Mouse (Mus musculus) hindbrain, embryonic 14.5 days (tissue): ENCODE data around the gene Tcam1. TPM values are rescaled to one million over a fixed set of nuclear protein-coding genes. Genes with fewer than 3 reads are reported as not detected.

Source experiments
- ATAC-seq: fragments of 200-750 bp; cut with Nextera tagmentation; 2 replicates; pipeline ENCODE4 v1.8.0; 2017; ENCODE audit warnings: moderate number of reproducible peaks, mild to moderate bottlenecking, moderate TSS enrichment, moderate library complexity; ENCODE audit not compliant: low FRiP score
- DNase-seq: peaks from one replicate; pipeline ENCODE4 v3.0.0-alpha.2; 2015; ENCODE audit warnings: low spot score
- H3K27ac ChIP-seq: fragments of 300-500 bp; sonication (generic); 2 replicates; pipeline ENCODE4 v1.5.1; 2014; ENCODE audit warnings: mild to moderate bottlenecking, moderate library complexity
- H3K27me3 ChIP-seq: fragments of 300-500 bp; sonication (generic); 2 replicates; pipeline ENCODE4 v1.6.1; 2014; ENCODE audit warnings: mild to moderate bottlenecking, low read length, mixed read lengths; ENCODE audit not compliant: control insufficient read depth, insufficient read depth
- H3K36me3 ChIP-seq: fragments of 300-500 bp; sonication (generic); replicated peaks from 2 replicates; pipeline ENCODE4 v1.6.1; 2014; ENCODE audit not compliant: control insufficient read depth, insufficient read depth
- H3K4me1 ChIP-seq: fragments of 300-500 bp; sonication (generic); replicated peaks from 2 replicates; pipeline ENCODE4 v1.6.1; 2014; ENCODE audit warnings: antibody characterized with exemption, low read length, mixed read lengths; ENCODE audit not compliant: control insufficient read depth, insufficient read depth
- H3K4me2 ChIP-seq: fragments of 300-500 bp; sonication (generic); replicated peaks from 2 replicates; pipeline ENCODE4 v1.6.1; 2014; ENCODE audit warnings: mild to moderate bottlenecking, moderate library complexity
- H3K4me3 ChIP-seq: fragments of 300-500 bp; sonication (generic); replicated peaks from 2 replicates; pipeline ENCODE4 v1.5.1; 2014; ENCODE audit warnings: mild to moderate bottlenecking, low read length
- H3K9ac ChIP-seq: fragments of 300-500 bp; sonication (generic); 2 replicates; pipeline ENCODE4 v1.6.1; 2014
- H3K9me3 ChIP-seq: fragments of 300-500 bp; sonication (generic); 2 replicates; pipeline ENCODE4 v1.6.1; 2016; ENCODE audit warnings: low read length; ENCODE audit not compliant: control insufficient read depth
- WGBS: fragments of 180-500 bp; shearing (Covaris S2); extraction: QIAGEN DNeasy Blood & Tissue Kit; methylation state at CpG from one replicate; pipeline ENCODE4 v1.1.7; 2014; 5-methylcytosine and 5-hydroxymethylcytosine counted together
- polyA plus RNA-seq: library from polyadenylated mRNA; unstranded; fragments of >200 nt; fragmentation: Nextera tagmentation; extraction: Ambion mirVana; gene quantifications from 2 replicates; pipeline ENCODE4 v1.2.1, GENCODE M21; 2014

Tcam1 gene
- polyA plus RNA-seq, 1 experiment from 2014 or later, result 0.08 TPM

DNA sequence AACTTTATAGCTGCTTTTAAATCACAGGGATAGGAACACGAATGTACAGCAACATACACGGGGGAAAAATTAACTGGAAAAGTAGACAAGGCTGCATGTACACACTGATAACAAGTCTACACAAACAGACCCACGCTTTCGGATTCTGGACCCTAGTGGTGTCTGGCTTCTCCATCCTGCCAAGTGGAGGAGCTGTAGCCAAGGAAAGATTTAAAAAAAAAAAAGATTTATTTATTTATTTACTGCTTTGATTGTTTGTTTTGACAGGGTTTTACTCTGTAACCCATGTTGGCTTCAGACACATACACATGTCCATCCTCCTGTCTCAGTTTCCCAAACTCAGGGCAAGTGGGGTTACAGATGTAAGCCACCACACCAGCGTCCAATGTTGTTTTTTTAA, 31.0 kb downstream of the Tcam1 start:
- Histone ChIP-seq H3K9me3 (no peaks in the 10 kb centered on the region), H3K4me2 (no peak overlapping the region), H3K27ac (no peak overlapping the region), H3K4me3 (no peak overlapping the region), H3K36me3 (no peaks in the 10 kb centered on the region), H3K27me3 (no peaks in the 10 kb centered on the region), H3K4me1 (no peaks in the 10 kb centered on the region), H3K9ac (no peak overlapping the region)
- ATAC-seq (no peak), DNase-seq (no peak)
- WGBS, result 91% methylated on average over 5 of the region's 5 CpGs

DNA sequence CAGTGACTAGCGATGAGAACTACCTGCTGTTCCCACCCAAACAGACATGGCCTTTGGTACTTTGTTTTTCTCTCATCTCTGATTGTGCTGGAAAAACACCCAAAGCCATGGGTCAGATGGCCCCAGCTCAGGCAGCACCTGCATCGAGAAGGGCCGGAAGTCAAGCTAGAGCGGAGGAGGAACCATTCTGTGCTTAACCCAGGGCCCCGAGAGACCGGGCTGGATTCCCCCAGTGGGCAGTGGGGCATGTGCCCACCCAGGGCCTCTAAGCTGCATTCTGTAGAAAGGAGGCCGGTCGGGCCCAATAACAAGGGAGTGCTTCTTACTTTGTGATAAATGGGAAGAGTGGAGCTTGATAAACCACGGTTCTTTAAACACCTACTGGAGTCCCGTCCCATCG, 31.7 kb downstream of the Tcam1 start:
- no peak overlapping the region for H3K4me2 ChIP-seq
- H3K36me3 ChIP-seq, result no peaks in the 10 kb centered on the region
- no peak for DNase-seq
- no peaks in the 10 kb centered on the region for H3K4me1 ChIP-seq
- H3K9me3 ChIP-seq, result no peaks in the 10 kb centered on the region
- no peaks in the 10 kb centered on the region for H3K27me3 ChIP-seq
- no peak for ATAC-seq
- no peak overlapping the region for H3K4me3 ChIP-seq
- no peak overlapping the region for H3K27ac ChIP-seq
- H3K9ac ChIP-seq, result no peak overlapping the region
- WGBS, result 84% methylated on average over 11 of the region's 11 CpGs

DNA sequence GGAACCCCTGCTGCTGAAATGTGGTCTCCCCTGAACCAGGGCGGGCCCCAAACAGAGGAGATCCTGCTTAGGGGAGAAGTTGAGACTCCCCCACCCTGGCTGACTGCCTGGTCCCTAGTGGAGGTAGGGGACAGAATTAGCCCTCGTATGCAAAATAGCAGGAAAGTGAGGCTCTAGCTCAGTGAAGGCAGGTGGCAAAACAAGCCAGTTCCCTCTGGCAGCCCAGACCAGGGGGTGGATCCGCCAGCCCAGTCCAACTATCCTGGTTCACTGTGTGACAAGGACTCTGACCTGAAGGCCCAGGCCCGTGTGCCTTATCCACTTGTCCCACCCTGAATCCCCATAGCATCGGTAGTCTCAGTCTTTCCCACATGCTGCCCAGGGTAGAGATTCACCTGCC, 33.7 kb downstream of the Tcam1 start:
- Histone ChIP-seq H3K4me2 (no peak overlapping the region), H3K9ac (no peak overlapping the region), H3K27me3 (no peaks in the 10 kb centered on the region), H3K4me3 (no peak overlapping the region), H3K4me1 (no peaks in the 10 kb centered on the region), H3K27ac (no peak overlapping the region), H3K36me3 (no peaks in the 10 kb centered on the region), H3K9me3 (no peaks in the 10 kb centered on the region)
- DNase-seq (no peak), ATAC-seq (no peak)
- 73% methylated on average over 5 of the region's 5 CpGs for WGBS

DNA sequence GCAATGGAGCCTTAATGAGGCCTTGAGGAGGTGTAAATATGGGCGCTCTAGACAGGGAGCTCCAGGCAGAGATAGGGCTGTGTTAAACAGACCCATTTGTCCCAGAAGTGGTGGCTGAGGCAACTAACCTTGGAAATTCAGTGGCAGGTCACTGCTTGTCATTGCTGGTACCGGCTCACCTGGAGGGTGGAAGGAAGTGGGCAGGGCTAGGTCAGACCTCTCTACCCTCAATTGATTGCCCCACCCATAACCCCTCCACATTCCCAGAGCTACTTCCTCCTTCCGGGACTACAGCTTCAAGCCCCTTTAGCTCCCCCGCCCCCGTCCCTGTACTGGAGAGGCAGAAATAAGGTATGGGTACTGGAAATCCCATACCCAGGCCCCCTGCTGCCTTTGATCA, 37.1 kb downstream of the Tcam1 start:
- 84% methylated on average over 5 of the region's 5 CpGs for WGBS
- Histone ChIP-seq H3K9me3 (no peaks in the 10 kb centered on the region), H3K4me1 (no peaks in the 10 kb centered on the region), H3K36me3 (no peaks in the 10 kb centered on the region), H3K4me3 (no peak overlapping the region), H3K27ac (no peak overlapping the region), H3K9ac (no peak overlapping the region), H3K27me3 (no peaks in the 10 kb centered on the region), H3K4me2 (no peak overlapping the region)
- ATAC-seq (no peak), DNase-seq (no peak)

DNA sequence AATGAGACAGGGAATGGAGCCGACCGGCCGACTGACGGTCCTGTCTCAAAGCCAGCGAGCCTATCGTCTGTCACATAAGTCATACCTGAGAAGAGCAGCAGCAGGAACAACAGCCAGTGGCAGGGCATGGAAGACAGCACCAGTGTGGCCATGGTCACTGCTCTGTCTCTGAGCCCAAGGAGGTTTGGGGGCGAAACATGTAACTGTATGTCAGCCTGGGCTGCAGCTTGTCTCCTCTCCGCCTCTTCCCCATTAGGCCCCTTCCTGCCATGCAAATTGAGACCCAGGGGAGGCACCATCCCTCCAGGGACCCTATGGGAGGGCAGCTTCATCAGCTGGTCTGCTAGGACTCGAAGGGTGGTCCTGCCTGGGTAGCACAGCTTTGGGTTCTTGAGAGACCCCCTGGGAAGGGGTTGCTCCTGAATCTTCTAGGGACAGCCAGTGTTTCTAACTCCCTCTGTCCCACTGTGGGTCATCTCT, 37.9 kb downstream of the Tcam1 start, which contains the start of gene Cd79b:
TSS of gene Cd79b (minus strand) at position 430 of the 480 bp plus-strand sequence.
- Histone ChIP-seq H3K27me3 (no peaks in the 10 kb centered on the region), H3K27ac (no peak within 1 kb of the TSS), H3K4me3 (no peak within 1 kb of the TSS), H3K9ac (no peak within 1 kb of the TSS), H3K9me3 (no peaks in the 10 kb centered on the region), H3K36me3 (no peaks in the 10 kb centered on the region), H3K4me2 (no peak within 1 kb of the TSS), H3K4me1 (no peaks in the 10 kb centered on the region)
- 74% methylated on average over 9 of the region's 9 CpGs for WGBS
- DNase-seq (no peak), ATAC-seq (no peak)

DNA sequence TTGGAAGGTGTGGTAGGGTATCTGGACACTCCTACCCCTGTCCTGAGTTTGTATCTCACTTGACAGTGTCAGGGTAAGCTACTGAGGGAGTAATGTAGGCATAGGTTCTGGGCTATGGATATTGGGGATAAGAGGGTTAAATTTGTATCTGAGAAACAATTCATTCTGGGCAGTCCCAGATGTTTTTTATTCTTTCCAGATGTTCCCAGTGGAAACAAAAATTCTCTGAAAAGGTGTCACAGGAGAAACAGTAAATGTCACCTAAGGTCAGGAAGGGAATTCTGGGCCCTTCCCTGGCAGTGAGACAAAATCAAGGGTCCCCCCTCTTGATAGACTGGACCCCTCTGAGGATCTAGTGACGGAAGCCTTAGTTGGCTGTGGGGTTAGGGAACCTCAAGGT, 39.9 kb downstream of the Tcam1 start:
- ATAC-seq (no peak), DNase-seq (no peak)
- Histone ChIP-seq H3K27me3 (no peaks in the 10 kb centered on the region), H3K4me1 (no peaks in the 10 kb centered on the region), H3K9me3 (no peaks in the 10 kb centered on the region), H3K9ac (no peak overlapping the region), H3K27ac (no peak overlapping the region), H3K4me3 (no peak overlapping the region), H3K36me3 (no peaks in the 10 kb centered on the region), H3K4me2 (no peak overlapping the region)
- 86% methylated on average over 1 of the region's 1 CpGs for WGBS

DNA sequence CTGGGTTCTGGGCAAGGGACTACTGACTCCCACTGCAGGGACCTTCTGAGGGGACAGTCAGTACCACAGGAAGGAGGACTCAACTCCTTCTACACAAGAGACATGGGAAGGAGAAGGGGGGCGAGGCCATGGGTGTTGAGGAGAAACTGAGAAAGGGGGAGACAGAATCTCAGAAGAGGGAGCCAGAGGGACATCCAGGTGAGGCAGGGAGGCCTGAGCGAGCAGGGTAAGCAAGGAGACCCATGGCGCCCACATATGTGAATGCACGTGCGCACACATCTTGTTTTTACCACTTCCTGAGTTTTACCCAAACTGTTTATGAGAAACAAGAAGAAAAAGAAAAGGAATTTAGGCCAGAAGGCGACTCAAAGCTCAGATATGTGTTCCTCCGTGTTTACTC, 41.3 kb downstream of the Tcam1 start:
- H3K4me2 ChIP-seq, result no peak overlapping the region
- no peaks in the 10 kb centered on the region for H3K36me3 ChIP-seq
- H3K27ac ChIP-seq, result no peak overlapping the region
- DNase-seq, result no peak
- no peak overlapping the region for H3K4me3 ChIP-seq
- no peaks in the 10 kb centered on the region for H3K4me1 ChIP-seq
- 84% methylated on average over 7 of the region's 7 CpGs for WGBS
- no peaks in the 10 kb centered on the region for H3K9me3 ChIP-seq
- H3K27me3 ChIP-seq, result no peaks in the 10 kb centered on the region
- no peak overlapping the region for H3K9ac ChIP-seq
- ATAC-seq, result no peak

DNA sequence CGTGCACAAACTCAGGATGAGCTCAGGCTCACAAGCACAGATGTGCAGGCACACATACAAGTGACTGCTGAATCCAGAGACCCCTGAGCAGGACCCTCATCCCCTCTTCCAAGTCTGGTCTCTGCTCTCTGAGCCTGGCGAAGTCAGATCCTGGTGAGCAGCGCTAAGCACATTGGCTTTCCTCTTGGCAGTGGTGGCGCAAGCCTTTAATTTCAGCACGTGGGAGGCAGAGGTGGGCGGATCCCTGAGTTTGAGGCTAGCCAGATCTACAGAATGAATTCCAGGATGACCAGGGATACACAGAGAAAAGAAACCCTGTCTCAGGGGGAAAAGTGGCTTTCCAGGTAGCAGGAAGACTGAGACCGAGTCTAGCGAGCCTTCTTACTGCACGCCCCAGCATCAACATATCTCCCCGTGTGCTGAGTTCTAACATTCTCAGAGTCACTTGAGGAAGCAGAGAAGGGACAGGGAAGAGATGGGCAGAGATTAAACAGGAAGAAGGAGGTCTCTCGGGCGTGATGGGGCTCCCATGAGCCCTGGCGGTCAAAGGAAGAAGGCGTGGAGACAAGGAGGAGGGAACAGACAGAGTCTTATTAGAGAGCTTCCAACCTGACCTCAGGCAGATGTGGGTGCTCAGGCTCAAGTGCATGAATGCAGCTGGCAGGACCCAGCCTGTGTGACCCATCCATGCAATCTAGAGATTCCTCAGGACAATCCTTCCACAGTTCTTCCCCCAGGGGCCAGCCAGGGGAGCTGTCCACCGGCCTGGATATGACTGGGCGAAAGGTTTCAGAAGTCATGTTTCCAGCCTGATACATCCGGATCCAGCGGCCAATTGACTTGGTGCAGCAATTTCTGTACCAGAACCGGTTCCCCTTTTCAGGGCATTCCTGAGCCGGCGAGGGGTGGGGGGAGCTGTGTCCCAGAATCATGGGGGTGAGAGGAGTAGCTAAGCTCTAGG, 42.2 kb downstream of the Tcam1 start:
- H3K4me2 ChIP-seq, result no peak overlapping the region
- H3K4me3 ChIP-seq, result no peak overlapping the region

DNA sequence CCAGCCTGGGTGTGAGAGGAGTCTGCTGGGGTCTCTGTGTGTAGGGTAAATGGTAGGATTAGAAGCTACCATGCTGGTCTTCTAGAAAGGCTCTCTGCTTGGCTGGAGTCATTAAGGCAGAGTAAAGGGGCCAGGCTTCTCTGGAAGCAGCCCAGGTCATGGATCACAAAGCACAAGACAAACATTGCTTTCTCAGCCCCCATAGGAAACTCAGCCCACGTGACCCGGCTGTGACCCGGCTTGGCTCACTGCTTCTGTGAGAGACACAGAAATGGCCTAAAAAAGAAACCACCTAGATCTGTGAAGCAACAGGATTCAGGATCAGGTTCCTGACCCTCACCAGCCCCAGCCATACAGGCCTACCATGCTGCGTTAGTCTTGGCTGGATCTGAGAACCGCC, 48.4 kb downstream of the Tcam1 start:
- 64% methylated on average over 5 of the region's 5 CpGs for WGBS
- H3K36me3 ChIP-seq, result no peaks in the 10 kb centered on the region
- no peak overlapping the region for H3K4me3 ChIP-seq
- DNase-seq (no peak), ATAC-seq (no peak)
- no peaks in the 10 kb centered on the region for H3K27me3 ChIP-seq
- H3K4me1 ChIP-seq, result no peaks in the 10 kb centered on the region
- no peak overlapping the region for H3K27ac ChIP-seq
- H3K9me3 ChIP-seq, result no peaks in the 10 kb centered on the region
- H3K9ac ChIP-seq, result no peak overlapping the region
- no peak overlapping the region for H3K4me2 ChIP-seq

More for the DNA sequence above, 42.2 kb downstream of the Tcam1 start:
- H3K27me3 ChIP-seq, result no peaks in the 10 kb centered on the region
- WGBS, result 83% methylated on average over 21 of the region's 21 CpGs
- H3K36me3 ChIP-seq, result no peaks in the 10 kb centered on the region
- no peak for DNase-seq
- H3K27ac ChIP-seq, result no peak overlapping the region
- no peaks in the 10 kb centered on the region for H3K4me1 ChIP-seq
- H3K9ac ChIP-seq, result no peak overlapping the region
- no peaks in the 10 kb centered on the region for H3K9me3 ChIP-seq
- ATAC-seq, result no peak
